In the genomic region with DNA sequence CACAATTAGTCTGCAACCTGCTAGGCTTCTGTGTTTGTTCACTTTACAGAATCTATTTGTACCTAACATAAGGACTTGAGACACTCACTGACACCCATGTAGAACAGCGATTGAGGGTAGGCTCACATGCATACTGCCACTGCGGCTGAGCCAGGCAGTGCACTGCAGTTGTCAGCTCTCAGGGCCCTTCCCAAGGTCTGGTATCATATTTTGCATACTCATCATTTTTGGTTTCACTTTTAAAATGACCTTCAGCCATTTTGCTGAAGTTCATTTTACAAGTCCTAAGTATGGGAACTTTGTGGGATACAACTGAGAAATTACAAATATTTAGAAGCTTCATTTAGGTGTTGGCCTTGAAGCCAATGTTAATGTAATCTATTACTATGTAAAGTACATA, we compare ENCODE assay signal across 13 mouse cellular contexts.
DNase-seq lines count a peak whose midpoint lies in the region; ATAC-seq lines count a peak whose summit lies in the region.
"Had no signal": no experiment of that assay in that cellular context is flagged by ENCODE, and none has a peak within 500 bp of the region (broad histone marks: within the 10 kb centered on the region; RNA-seq: fewer than 3 reads in every experiment).

No protein-coding gene starts in this region.

- H3K9ac ChIP-seq in liver, embryonic 13.5 days: no peak overlapping the region
- H3K9ac ChIP-seq: liver, embryonic 15.5 days; stomach, embryonic 15.5 days had no signal

- ATAC-seq in liver, embryonic 13.5 days (ENCODE audit: low read depth): peak; percentile 67; the same call in 1 of the 2 replicates
- no peak for ATAC-seq in activated CD4-positive, CD25-positive, alpha-beta regulatory T cell, adult 4 months

- 72% methylated on average over 2 of the region's 2 CpGs for WGBS in liver, embryonic 13.5 days (ENCODE audit: insufficient replicate concordance)

- H3K9me3 ChIP-seq in liver, embryonic 13.5 days (replicated peaks): no peaks in the 10 kb centered on the region
- H3K9me3 ChIP-seq: liver, embryonic 15.5 days; stomach, embryonic 15.5 days had no signal

- no peaks in the 10 kb centered on the region for H3K27me3 ChIP-seq in liver, embryonic 13.5 days
- H3K27me3 ChIP-seq: liver, embryonic 15.5 days; stomach, embryonic 15.5 days had no signal

- DNase-seq in adrenal gland, adult 8-10 months: peak; percentile 16
- no peak for DNase-seq in adrenal gland, postnatal 25 days
- peak; percentile 38 for DNase-seq in 3T3-L1 (ENCODE audit: low read depth, low spot score)
- peak; percentile 43 for DNase-seq in adrenal gland, postnatal 14 days
- no peak for DNase-seq in liver, embryonic 13.5 days
- no peak for DNase-seq in right cerebral cortex, postnatal 14 days
- DNase-seq in cerebellum, postnatal 10 days: no peak
- DNase-seq: cerebellum, postnatal 25 days; kidney, postnatal 25 days; thymus, postnatal 14 days had no signal

- H3K4me3 ChIP-seq in liver, embryonic 13.5 days (replicated peaks): no peak overlapping the region
- H3K4me3 ChIP-seq: liver, embryonic 15.5 days; stomach, embryonic 15.5 days had no signal

- H3K4me2 ChIP-seq in liver, embryonic 13.5 days: peak overlapping the region; percentile 33; the same call in 1 of the 2 replicates
- H3K4me2 ChIP-seq: liver, embryonic 15.5 days; stomach, embryonic 15.5 days had no signal

- H3K27ac ChIP-seq in liver, embryonic 13.5 days: no peak overlapping the region
- H3K27ac ChIP-seq: liver, embryonic 15.5 days; stomach, embryonic 15.5 days had no signal

- no peaks in the 10 kb centered on the region for H3K36me3 ChIP-seq in liver, embryonic 13.5 days
- H3K36me3 ChIP-seq: liver, embryonic 15.5 days; stomach, embryonic 15.5 days had no signal

- H3K4me1 ChIP-seq in liver, embryonic 13.5 days (replicated peaks): peaks cover 6% of the 10 kb centered on the region; the same call in 1 of the 2 replicates
- H3K4me1 ChIP-seq: stomach, embryonic 15.5 days had no signal

Comparison
In these comparisons a context has a peak if more than half of its experiments do, and no peak if none do; other contexts are left out.
1. DNase-seq: peak in adrenal gland, adult 8-10 months (single experiment), 3T3-L1 (single experiment) and adrenal gland, postnatal 14 days (single experiment); none in adrenal gland, postnatal 25 days (single experiment), liver, embryonic 13.5 days (single experiment), right cerebral cortex, postnatal 14 days (single experiment) and cerebellum, postnatal 10 days (0 of 2).